Mouse (Mus musculus) Muller cell, postnatal 12 days (primary cell): ENCODE measurements around the gene Dnajb8.

Experiments
- DNase-seq: peaks from one replicate; pipeline ENCODE4 v3.0.0-alpha.2; 2015; ENCODE audit errors: inconsistent ontology term

Dnajb8 gene

DNA sequence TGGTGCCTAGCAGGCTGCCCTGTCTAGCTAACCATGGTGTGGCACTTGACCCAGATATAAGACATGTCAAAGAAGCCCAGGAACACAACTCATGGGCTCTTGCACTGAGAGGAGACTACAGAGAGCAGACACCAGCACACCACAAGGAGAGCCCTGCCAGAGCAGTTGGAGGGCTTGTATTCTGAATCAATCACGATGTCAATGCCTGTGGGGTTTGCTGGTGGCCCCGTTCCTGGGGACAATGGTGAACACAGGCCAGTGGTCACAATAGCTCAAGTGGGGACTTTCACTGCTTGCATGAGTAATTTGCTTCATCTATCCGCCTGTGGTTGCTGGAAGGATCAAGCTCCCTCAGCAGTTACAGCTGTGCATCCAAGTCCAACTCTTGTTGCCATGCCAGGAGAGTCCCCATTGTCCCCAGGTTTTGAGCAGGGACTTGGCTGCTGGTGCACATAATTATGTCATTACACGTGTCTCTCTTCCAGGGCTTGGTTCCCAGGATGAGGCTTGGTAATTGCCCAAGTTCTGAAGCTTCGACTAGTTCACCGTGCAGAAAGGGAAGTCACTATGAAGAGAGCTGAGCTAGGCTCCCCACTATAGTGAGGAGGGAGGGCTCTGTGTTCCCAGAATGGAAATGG lies 68.2 kb downstream of the Dnajb8 start:
- peak; percentile 95 for DNase-seq

DNA sequence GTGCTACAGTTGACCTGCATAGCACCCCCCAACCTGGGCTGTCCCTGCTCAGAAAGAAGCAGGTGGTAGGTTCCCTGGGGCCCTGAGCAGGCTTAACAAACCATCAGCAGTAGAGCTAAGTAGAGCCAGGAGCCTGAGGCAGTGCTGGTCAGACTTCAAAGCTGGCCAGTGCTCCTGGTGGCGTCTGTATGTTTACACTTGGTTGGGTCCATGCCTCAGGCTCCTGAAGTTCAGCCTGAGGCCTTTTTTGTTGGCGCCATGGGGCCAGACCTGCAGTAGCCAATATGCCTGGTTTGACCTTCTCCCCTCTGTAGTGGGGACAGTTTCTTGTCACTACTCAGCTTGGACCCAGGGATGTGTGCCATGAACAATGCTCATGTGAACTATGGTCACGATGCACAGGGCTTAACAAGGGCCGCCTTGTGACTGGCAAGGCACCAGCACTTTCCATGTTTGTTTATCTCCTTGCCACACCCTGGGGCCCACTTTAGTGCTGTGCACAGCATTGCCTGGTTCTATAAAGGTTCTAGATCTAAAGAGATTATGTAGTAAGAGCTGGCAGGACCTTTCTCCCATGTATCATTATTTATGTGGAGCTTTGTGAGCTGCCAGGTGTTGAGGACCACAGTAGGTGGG lies 70.3 kb downstream of the Dnajb8 start:
- DNase-seq, result no peak

DNA sequence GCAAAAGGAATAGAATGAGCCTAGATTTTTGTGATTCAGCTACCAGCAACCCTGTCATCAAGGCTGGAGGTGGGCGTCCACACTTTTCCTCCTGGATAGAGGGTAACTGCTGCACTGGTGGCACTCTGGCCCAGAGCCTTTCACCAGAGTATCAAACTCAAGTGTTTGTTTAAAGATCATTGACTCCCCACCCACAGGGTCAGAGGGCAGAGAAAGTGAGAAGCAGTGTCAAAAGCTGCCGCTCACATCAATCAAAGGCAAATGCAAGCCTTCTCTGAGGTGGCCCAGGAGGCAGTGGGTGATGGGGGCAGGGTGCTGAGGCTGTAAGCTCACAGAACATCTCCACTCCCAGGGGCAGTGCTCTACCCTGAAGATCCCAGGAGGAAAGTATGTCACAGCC lies 77.4 kb downstream of the Dnajb8 start:
- no peak for DNase-seq

DNA sequence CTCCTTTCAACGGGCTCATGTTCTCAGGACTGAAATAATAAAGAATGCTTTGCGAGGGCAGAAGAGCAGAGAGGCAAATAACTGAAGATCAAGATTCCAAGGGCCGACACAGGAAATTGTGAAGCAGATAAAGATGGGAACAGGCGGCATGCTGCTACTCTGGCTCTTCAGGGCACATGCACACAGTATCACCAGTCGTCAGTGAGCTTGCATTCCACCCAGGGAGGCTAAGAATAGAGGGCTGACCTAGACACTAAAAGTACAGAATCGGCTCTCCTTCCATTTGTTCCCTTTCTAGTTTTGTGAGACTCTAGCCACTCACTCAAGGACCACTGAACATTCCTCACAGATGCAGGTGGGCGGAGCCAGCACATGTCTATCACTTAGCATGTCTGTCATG lies 79.2 kb downstream of the Dnajb8 start:
- no peak for DNase-seq
